Mouse (Mus musculus) heart, embryonic 10.5 days (tissue): ENCODE data around the gene Tespa1. TPM values are rescaled to one million over a fixed set of nuclear protein-coding genes. Genes with fewer than 3 reads are reported as not detected.
"Not testable (repeated sequence)": the region's sequence is repeated elsewhere in the genome, so short reads cannot be mapped to it uniquely, and the experiment has no call there.

Source experiments
- DNase-seq: peaks from one replicate; pipeline ENCODE4 v3.0.0-alpha.2; 2017; ENCODE audit warnings: low spot score
- H3K27ac ChIP-seq: fragments of 300-500 bp; sonication (generic); 2 replicates; pipeline ENCODE4 v1.5.1; 2016; ENCODE audit warnings: mild to moderate bottlenecking
- H3K27me3 ChIP-seq: fragments of 300-500 bp; sonication (generic); 2 replicates; pipeline ENCODE4 v1.6.1; 2016; ENCODE audit warnings: mild to moderate bottlenecking; ENCODE audit not compliant: poor library complexity, insufficient read depth, severe bottlenecking
- H3K36me3 ChIP-seq: fragments of 300-500 bp; sonication (generic); 2 replicates; pipeline ENCODE4 v1.6.1; 2016; ENCODE audit warnings: mild to moderate bottlenecking, moderate library complexity
- H3K4me1 ChIP-seq: fragments of 300-500 bp; sonication (generic); 2 replicates; pipeline ENCODE4 v1.6.1; 2016; ENCODE audit warnings: mild to moderate bottlenecking
- H3K4me3 ChIP-seq: fragments of 300-500 bp; sonication (generic); 2 replicates; pipeline ENCODE4 v1.5.1; 2016; ENCODE audit warnings: mild to moderate bottlenecking, moderate library complexity
- H3K9me3 ChIP-seq: fragments of 300-500 bp; sonication (generic); 2 replicates; pipeline ENCODE4 v1.6.1; 2016; ENCODE audit warnings: mild to moderate bottlenecking, moderate library complexity
- WGBS: fragments of 180-500 bp; shearing (Covaris S2); methylation state at CpG from one replicate; pipeline ENCODE4 v1.1.7; 2016; 5-methylcytosine and 5-hydroxymethylcytosine counted together
- polyA plus RNA-seq: library from polyadenylated mRNA; unstranded; fragments of >200 nt; fragmentation: Nextera tagmentation; extraction: Ambion mirVana; gene quantifications from 2 replicates; pipeline ENCODE4 v1.2.1, GENCODE M21; 2016

The Tespa1 gene
- polyA plus RNA-seq, 1 experiment from 2014 or later: 0.23 TPM

GRCm38 (mm10) chr10:130371644-130372043 is 49.0 kb downstream of the Tespa1 start:
- Histone ChIP-seq H3K4me1 (no peaks in the 10 kb centered on the region), H3K4me3 (no peak overlapping the region), H3K27me3 (no peaks in the 10 kb centered on the region), H3K36me3 (no peaks in the 10 kb centered on the region), H3K9me3 (no peaks in the 10 kb centered on the region), H3K27ac (no peak overlapping the region)
- DNase-seq: no peak
- WGBS: 61% methylated on average over 1 of the region's 1 CpGs

GRCm38 (mm10) chr10:130372491-130373173 is 50.0 kb downstream of the Tespa1 start:
- H3K4me1 ChIP-seq: no peaks in the 10 kb centered on the region
- no peaks in the 10 kb centered on the region for H3K9me3 ChIP-seq
- H3K27me3 ChIP-seq: no peaks in the 10 kb centered on the region
- no peaks in the 10 kb centered on the region for H3K36me3 ChIP-seq
- 70% methylated on average over 2 of the region's 2 CpGs for WGBS
- H3K4me3 ChIP-seq: no peak overlapping the region
- no peak for DNase-seq
- H3K27ac ChIP-seq: no peak overlapping the region

GRCm38 (mm10) chr10:130375145-130375544 is 52.5 kb downstream of the Tespa1 start:
- Histone ChIP-seq H3K27ac (no peak overlapping the region), H3K9me3 (no peaks in the 10 kb centered on the region), H3K4me3 (no peak overlapping the region), H3K27me3 (no peaks in the 10 kb centered on the region), H3K36me3 (no peaks in the 10 kb centered on the region), H3K4me1 (no peaks in the 10 kb centered on the region)
- no peak for DNase-seq
- 71% methylated on average over 2 of the region's 2 CpGs for WGBS

GRCm38 (mm10) chr10:130394232-130394631 is 71.6 kb downstream of the Tespa1 start, which contains the start of gene Vmn2r84:
Gene Vmn2r84, minus strand, starts transcription at chr10:130394332.
- no peaks in the 10 kb centered on the region for H3K27me3 ChIP-seq
- no peaks in the 10 kb centered on the region for H3K4me1 ChIP-seq
- no peak within 1 kb of the TSS for H3K27ac ChIP-seq
- H3K4me3 ChIP-seq: no peak within 1 kb of the TSS
- DNase-seq: no peak
- no peaks in the 10 kb centered on the region for H3K9me3 ChIP-seq
- no peaks in the 10 kb centered on the region for H3K36me3 ChIP-seq

GRCm38 (mm10) chr10:130412167-130412698 is 89.6 kb downstream of the Tespa1 start:
- not testable (repeated sequence) for H3K9me3 ChIP-seq, H3K4me1 ChIP-seq, DNase-seq, H3K27ac ChIP-seq, H3K4me3 ChIP-seq, H3K36me3 ChIP-seq, H3K27me3 ChIP-seq
- 55% methylated on average over 24 of the region's 35 CpGs for WGBS

Other genes starting within 250 kb of the Tespa1 start
- gene Olfr823, start 207.5 kb upstream of the Tespa1 start, polyA plus RNA-seq: not detected in 2 replicates
- not detected in 2 replicates for gene Olfr824, start 192.9 kb upstream of the Tespa1 start, polyA plus RNA-seq
- not detected in 2 replicates for gene Olfr825, start 156.1 kb upstream of the Tespa1 start, polyA plus RNA-seq
- not detected in 2 replicates for gene Olfr826, start 138.7 kb upstream of the Tespa1 start, polyA plus RNA-seq
- not detected in 2 replicates for gene Olfr827, start 108.5 kb upstream of the Tespa1 start, polyA plus RNA-seq
- 0.06 and 0.28 TPM in 2 replicates for gene Neurod4, start 42.6 kb upstream of the Tespa1 start, polyA plus RNA-seq
- not detected in 2 replicates for gene Vmn2r84, start 71.5 kb downstream of the Tespa1 start, polyA plus RNA-seq
- gene Vmn2r85, start 106.8 kb downstream of the Tespa1 start, polyA plus RNA-seq: not detected in 2 replicates
- gene Vmn2r86, start 133.2 kb downstream of the Tespa1 start, polyA plus RNA-seq: not detected in 2 replicates
- not detected in 2 replicates for gene Vmn2r87, start 174.5 kb downstream of the Tespa1 start, polyA plus RNA-seq